Mouse (Mus musculus) forebrain, embryonic 14.5 days (tissue): ENCODE data around the gene Ldb3. TPM values are rescaled to one million over a fixed set of nuclear protein-coding genes. Genes with fewer than 3 reads are reported as not detected.

Experiments
- ATAC-seq: fragments of 200-750 bp; cut with Nextera tagmentation; 2 replicates; pipeline ENCODE4 v1.8.0; 2017; ENCODE audit warnings: mild to moderate bottlenecking, moderate library complexity
- DNase-seq: peaks from one replicate; pipeline ENCODE4 v3.0.0-alpha.2; 2015; ENCODE audit warnings: low spot score
- H3K27ac ChIP-seq: fragments of 300-500 bp; sonication (generic); 2 replicates; pipeline ENCODE4 v1.5.1; 2014; ENCODE audit warnings: low read depth, mild to moderate bottlenecking, control low read depth, low read length, moderate library complexity
- H3K27me3 ChIP-seq: fragments of 300-500 bp; sonication (generic); replicated peaks from 2 replicates; pipeline ENCODE4 v1.6.1; 2014; ENCODE audit warnings: low read length, control low read depth, mixed read lengths; ENCODE audit not compliant: control insufficient read depth, insufficient read depth
- H3K36me3 ChIP-seq: fragments of 300-500 bp; sonication (generic); 2 replicates; pipeline ENCODE4 v1.6.1; 2014; ENCODE audit warnings: low read length, control low read depth; ENCODE audit not compliant: control insufficient read depth, insufficient read depth
- H3K4me1 ChIP-seq: fragments of 300-500 bp; sonication (generic); 2 replicates; pipeline ENCODE4 v1.6.1; 2014; ENCODE audit warnings: antibody characterized with exemption, low read length, control low read depth; ENCODE audit not compliant: control insufficient read depth, insufficient read depth
- H3K4me2 ChIP-seq: fragments of 300-500 bp; sonication (generic); 2 replicates; pipeline ENCODE4 v1.6.1; 2014; ENCODE audit warnings: mild to moderate bottlenecking, control low read depth, low read length
- H3K4me3 ChIP-seq: fragments of 300-500 bp; sonication (generic); 2 replicates; pipeline ENCODE4 v1.5.1; 2014; ENCODE audit warnings: low read depth, low read length, control low read depth
- H3K9ac ChIP-seq: fragments of 300-500 bp; sonication (generic); 2 replicates; pipeline ENCODE4 v1.6.1; 2014; ENCODE audit warnings: mild to moderate bottlenecking, low read length, control low read depth, moderate library complexity
- H3K9me3 ChIP-seq: fragments of 300-500 bp; sonication (generic); replicated peaks from 2 replicates; pipeline ENCODE4 v1.6.1; 2016; ENCODE audit warnings: low read length, control low read depth, mixed read lengths; ENCODE audit not compliant: control insufficient read depth
- WGBS: fragments of 180-500 bp; shearing (Covaris S2); extraction: QIAGEN DNeasy Blood & Tissue Kit; methylation state at CpG from one replicate; pipeline ENCODE4 v1.1.7; 2014; 5-methylcytosine and 5-hydroxymethylcytosine counted together
- polyA plus RNA-seq: library from polyadenylated mRNA; unstranded; fragments of >200 nt; fragmentation: Nextera tagmentation; extraction: Ambion mirVana; gene quantifications from 2 replicates; pipeline ENCODE4 v1.2.1, GENCODE M21; 2014

Ldb3 gene
- polyA plus RNA-seq, 1 experiment from 2014 or later, result 0.63 TPM

- Histone ChIP-seq H3K27me3 (no peaks in the 10 kb centered on the region), H3K27ac (no peak overlapping the region), H3K9me3 (no peaks in the 10 kb centered on the region), H3K4me3 (no peak overlapping the region), H3K4me2 (no peak overlapping the region), H3K4me1 (no peaks in the 10 kb centered on the region), H3K9ac (no peak overlapping the region), H3K36me3 (no peaks in the 10 kb centered on the region)
- DNase-seq (no peak), ATAC-seq (no peak)
- 87% methylated on average over 9 of the region's 9 CpGs for WGBS
Measured at GRCm38 (mm10) chr14:34585358-34586105, 3.0 kb downstream of the Ldb3 start.

- no peaks in the 10 kb centered on the region for H3K4me1 ChIP-seq
- 65% methylated on average over 3 of the region's 3 CpGs for WGBS
- no peak for ATAC-seq
- H3K27ac ChIP-seq, result no peak overlapping the region
- no peaks in the 10 kb centered on the region for H3K9me3 ChIP-seq
- no peaks in the 10 kb centered on the region for H3K36me3 ChIP-seq
- H3K4me3 ChIP-seq, result no peak overlapping the region
- no peak overlapping the region for H3K9ac ChIP-seq
- DNase-seq, result no peak
- H3K4me2 ChIP-seq, result no peak overlapping the region
- H3K27me3 ChIP-seq, result no peaks in the 10 kb centered on the region
Measured at GRCm38 (mm10) chr14:34582740-34583427, 5.6 kb downstream of the Ldb3 start.

- H3K9me3 ChIP-seq, result no peaks in the 10 kb centered on the region
- 84% methylated on average over 4 of the region's 4 CpGs for WGBS
- no peaks in the 10 kb centered on the region for H3K27me3 ChIP-seq
- no peaks in the 10 kb centered on the region for H3K36me3 ChIP-seq
- DNase-seq (no peak), ATAC-seq (no peak)
- H3K27ac ChIP-seq, result no peak overlapping the region
- H3K9ac ChIP-seq, result no peak overlapping the region
- no peak overlapping the region for H3K4me3 ChIP-seq
- no peak overlapping the region for H3K4me2 ChIP-seq
- H3K4me1 ChIP-seq, result no peaks in the 10 kb centered on the region
Measured at GRCm38 (mm10) chr14:34576858-34577257, 11.6 kb downstream of the Ldb3 start.

- no peaks in the 10 kb centered on the region for H3K9me3 ChIP-seq
- WGBS, result 38% methylated on average over 2 of the region's 2 CpGs
- DNase-seq, result no peak
- H3K9ac ChIP-seq, result no peak overlapping the region
- no peak overlapping the region for H3K4me3 ChIP-seq
- no peak overlapping the region for H3K27ac ChIP-seq
- no peaks in the 10 kb centered on the region for H3K27me3 ChIP-seq
- H3K4me2 ChIP-seq, result no peak overlapping the region
- no peaks in the 10 kb centered on the region for H3K36me3 ChIP-seq
- H3K4me1 ChIP-seq, result no peaks in the 10 kb centered on the region
- no peak for ATAC-seq
Measured at GRCm38 (mm10) chr14:34574068-34574467, 14.4 kb downstream of the Ldb3 start.

GRCm38 (mm10) chr14:34573348-34573913 is 15.1 kb downstream of the Ldb3 start:
- WGBS, result 77% methylated on average over 9 of the region's 9 CpGs
- H3K9ac ChIP-seq, result no peak overlapping the region
- H3K4me2 ChIP-seq, result no peak overlapping the region
- no peaks in the 10 kb centered on the region for H3K4me1 ChIP-seq
- no peaks in the 10 kb centered on the region for H3K9me3 ChIP-seq
- H3K36me3 ChIP-seq, result no peaks in the 10 kb centered on the region
- H3K27ac ChIP-seq, result no peak overlapping the region
- ATAC-seq (no peak), DNase-seq (no peak)
- H3K27me3 ChIP-seq, result no peaks in the 10 kb centered on the region
- H3K4me3 ChIP-seq, result no peak overlapping the region

GRCm38 (mm10) chr14:34571610-34572387 is 16.7 kb downstream of the Ldb3 start:
- H3K27me3 ChIP-seq, result no peaks in the 10 kb centered on the region
- no peaks in the 10 kb centered on the region for H3K9me3 ChIP-seq
- WGBS, result 89% methylated on average over 17 of the region's 17 CpGs

GRCm38 (mm10) chr14:34570903-34571302 is 17.6 kb downstream of the Ldb3 start:
- no peak for ATAC-seq

More at GRCm38 (mm10) chr14:34571610-34572387, 16.7 kb downstream of the Ldb3 start:
- DNase-seq (no peak), ATAC-seq (no peak)
- Histone ChIP-seq H3K9ac (no peak overlapping the region), H3K4me1 (no peaks in the 10 kb centered on the region), H3K36me3 (no peaks in the 10 kb centered on the region), H3K4me3 (no peak overlapping the region), H3K27ac (no peak overlapping the region), H3K4me2 (no peak overlapping the region)

GRCm38 (mm10) chr14:34570294-34570693 is 18.2 kb downstream of the Ldb3 start:
- H3K4me3 ChIP-seq, result no peak overlapping the region
- peak; percentile 87 for DNase-seq
- peak overlapping the region; percentile 46 for H3K4me2 ChIP-seq
- ATAC-seq, result peak; percentile 79
- 2% methylated on average over 6 of the region's 6 CpGs for WGBS
- no peaks in the 10 kb centered on the region for H3K4me1 ChIP-seq
- no peak overlapping the region for H3K9ac ChIP-seq
- no peaks in the 10 kb centered on the region for H3K9me3 ChIP-seq
- H3K27ac ChIP-seq, result no peak overlapping the region
- no peaks in the 10 kb centered on the region for H3K27me3 ChIP-seq
- H3K36me3 ChIP-seq, result no peaks in the 10 kb centered on the region

More at GRCm38 (mm10) chr14:34570903-34571302, 17.6 kb downstream of the Ldb3 start:
- Histone ChIP-seq H3K27ac (no peak overlapping the region), H3K36me3 (no peaks in the 10 kb centered on the region), H3K27me3 (no peaks in the 10 kb centered on the region), H3K9me3 (no peaks in the 10 kb centered on the region), H3K9ac (no peak overlapping the region), H3K4me3 (no peak overlapping the region), H3K4me1 (no peaks in the 10 kb centered on the region), H3K4me2 (no peak overlapping the region)
- 90% methylated on average over 4 of the region's 4 CpGs for WGBS
- no peak for DNase-seq
